Mouse (Mus musculus) embryo, embryonic 10.5 days (tissue): ENCODE data around the gene Csrnp3.

Experiments
- DNase-seq: peaks from one replicate; pipeline ENCODE4 v3.0.0-alpha.2; 2015; ENCODE audit warnings: low spot score

Gene Csrnp3

DNA sequence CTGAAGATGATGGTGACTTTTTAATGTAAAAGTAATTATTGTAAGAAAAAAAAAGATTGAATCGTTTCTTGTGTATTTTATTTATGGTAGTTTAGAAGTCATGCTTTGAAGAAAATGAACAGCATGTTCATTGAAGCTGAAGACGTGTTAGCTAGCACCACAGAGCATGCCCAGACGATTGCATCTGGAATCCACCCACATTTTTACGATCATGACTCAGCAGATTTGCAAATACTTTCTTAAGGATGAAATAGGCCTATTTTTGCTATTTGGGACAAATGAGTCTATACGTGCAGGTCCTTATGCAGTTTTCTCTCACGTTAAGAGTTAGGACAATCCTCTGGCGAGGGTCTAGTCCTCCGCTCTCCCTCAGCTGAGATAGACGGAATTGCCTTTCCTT, 177.9 kb downstream of the Csrnp3 start:
- DNase-seq: no peak

DNA sequence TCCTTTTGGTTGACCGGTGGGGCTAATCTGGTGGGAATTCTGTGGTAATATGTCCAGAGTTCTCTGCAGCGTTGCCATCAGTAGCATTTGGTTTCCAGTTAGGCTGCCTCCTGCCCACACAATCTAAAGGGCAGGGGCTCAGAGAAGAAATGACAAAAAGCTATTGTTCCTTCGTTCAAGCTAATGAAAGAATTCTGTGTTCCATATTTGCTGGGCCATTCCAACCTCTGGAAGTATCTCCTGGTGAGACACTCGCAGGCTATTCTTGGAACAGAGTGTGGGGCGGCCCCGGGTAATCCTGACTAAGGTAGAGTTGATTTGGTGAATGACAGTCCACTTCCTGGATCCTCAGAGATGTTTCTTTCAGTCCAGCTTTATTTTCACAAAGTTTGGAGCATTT, 179.3 kb downstream of the Csrnp3 start:
- no peak for DNase-seq

DNA sequence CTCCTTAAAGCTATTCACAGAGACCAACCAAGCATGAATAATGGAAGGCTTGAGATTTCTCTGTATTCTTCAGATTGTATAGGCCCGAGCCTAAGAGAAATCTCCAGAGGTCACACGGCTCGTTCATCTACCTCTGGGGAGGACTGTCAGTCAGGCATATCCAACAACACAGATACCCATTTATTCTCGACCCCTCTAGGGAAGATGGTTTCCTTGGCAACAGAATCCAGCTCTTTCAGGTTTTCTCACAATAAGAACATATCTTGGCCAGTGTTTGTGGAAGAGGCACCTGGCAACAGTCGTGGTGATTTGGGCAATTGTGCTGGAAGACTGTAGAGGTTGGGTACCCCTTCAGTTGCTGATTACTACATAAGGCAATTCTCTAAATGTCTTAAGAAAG, 183.2 kb downstream of the Csrnp3 start:
- DNase-seq: peak; percentile 85

DNA sequence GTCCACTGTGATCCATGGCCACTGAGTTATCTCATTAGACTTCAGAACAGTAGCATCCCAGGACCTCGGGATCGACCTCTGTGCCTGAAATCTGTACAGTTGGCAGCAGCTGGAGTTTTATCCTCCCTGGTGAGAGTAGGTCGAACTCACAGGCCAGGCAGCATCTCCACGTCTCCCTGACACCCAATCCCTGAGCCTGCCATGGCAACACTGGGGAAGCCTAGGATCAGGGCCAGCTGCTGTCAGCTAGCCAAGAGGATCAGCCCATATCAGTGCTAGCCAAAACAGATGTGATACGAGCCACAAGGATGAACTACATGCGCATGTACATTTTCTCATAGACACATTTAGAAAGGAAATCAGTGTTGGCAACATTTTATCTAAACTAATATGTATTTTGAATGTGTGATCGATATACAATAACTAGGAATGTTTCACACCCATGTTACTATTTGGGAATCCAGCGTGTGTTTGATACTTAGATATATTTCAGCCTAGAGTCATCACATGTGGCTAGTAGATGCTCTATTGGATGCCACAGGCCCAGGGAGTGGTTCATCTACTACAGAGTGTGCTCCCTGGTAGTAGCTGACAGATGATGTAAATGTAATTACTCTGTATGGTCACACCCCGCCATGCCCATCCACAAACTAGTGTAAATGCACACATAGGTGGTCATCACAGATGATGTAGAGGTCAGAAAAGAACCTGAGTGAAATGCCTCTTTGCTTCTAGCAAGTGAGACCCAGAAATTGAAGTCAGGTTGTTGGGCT, 189.5 kb downstream of the Csrnp3 start:
- no peak for DNase-seq

DNA sequence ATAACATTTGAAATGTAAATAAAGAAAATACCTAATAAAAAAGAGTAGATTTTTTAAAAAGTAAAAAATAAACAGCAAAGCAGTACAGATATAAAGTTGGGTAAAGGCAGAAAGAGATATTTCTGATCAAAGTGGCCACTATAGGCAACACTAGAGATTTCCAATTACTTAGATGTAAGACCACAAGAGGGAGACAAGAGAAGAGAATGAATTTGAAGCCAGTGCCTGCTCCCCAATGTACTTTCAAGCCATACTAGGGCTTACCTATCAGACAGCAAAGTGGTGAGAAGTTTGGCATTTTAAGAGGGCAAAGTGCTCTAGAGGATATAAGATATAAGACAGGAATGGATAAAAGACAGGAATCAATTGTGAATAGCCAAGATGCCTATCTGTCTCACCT, 195.0 kb downstream of the Csrnp3 start:
- DNase-seq: no peak

DNA sequence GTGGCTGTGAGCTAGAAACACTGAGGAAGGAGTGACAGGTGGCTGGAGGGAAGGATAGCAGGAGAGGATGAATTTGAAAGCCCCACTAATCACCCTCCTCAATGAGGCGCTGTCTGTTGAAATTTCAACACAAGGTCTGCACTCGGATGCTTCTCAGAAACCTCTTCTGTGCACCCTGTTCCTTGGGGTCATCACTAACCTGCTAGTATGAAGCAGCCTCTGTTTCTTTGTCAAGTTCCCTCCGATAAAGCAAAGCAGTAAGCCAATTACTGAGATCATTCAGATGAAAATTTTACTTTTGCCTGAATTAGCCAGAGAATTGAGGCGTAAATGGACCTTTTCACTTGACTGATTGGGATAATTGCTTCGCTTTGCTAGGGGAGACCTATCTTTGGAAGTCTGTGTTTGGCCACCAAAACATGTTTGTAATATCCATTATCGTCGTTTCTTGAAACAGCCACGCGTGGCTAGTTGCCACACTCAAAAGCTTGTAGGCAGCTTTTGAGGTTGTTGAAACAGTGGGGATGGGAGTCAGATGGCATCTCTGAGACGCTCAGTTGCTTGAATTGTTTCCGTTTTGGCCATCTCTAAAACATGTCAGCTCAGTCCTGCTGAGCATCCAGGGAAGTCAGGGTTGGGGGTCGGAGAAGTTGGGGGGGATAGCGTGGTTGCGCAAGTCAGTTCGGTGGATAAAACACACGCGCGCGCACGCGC, 195.8 kb downstream of the Csrnp3 start:
- DNase-seq: no peak

DNA sequence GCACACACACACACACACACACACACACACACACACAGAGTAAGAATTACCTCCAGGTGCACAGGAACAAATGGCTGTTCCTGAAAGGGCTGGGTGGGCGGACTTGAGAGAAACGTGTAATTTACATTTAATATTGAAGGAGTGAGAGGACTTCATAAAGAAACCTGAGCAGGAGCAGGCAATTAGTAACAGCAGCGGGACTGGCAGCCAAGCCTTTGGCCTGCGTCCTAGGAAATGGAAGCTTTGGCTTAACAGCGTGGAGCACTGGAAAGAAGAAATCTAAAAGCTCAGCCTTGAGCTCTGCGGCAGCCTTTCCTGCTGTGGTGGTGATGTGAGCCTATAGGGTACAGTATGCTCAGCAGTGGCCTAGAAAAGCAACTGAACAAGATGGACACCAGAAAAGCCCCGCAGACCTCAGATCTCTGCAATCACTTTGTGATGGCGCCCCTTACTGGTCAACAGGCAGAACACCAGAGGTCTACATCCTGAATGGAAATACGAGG, 196.4 kb downstream of the Csrnp3 start:
- peak; percentile 82 for DNase-seq

DNA sequence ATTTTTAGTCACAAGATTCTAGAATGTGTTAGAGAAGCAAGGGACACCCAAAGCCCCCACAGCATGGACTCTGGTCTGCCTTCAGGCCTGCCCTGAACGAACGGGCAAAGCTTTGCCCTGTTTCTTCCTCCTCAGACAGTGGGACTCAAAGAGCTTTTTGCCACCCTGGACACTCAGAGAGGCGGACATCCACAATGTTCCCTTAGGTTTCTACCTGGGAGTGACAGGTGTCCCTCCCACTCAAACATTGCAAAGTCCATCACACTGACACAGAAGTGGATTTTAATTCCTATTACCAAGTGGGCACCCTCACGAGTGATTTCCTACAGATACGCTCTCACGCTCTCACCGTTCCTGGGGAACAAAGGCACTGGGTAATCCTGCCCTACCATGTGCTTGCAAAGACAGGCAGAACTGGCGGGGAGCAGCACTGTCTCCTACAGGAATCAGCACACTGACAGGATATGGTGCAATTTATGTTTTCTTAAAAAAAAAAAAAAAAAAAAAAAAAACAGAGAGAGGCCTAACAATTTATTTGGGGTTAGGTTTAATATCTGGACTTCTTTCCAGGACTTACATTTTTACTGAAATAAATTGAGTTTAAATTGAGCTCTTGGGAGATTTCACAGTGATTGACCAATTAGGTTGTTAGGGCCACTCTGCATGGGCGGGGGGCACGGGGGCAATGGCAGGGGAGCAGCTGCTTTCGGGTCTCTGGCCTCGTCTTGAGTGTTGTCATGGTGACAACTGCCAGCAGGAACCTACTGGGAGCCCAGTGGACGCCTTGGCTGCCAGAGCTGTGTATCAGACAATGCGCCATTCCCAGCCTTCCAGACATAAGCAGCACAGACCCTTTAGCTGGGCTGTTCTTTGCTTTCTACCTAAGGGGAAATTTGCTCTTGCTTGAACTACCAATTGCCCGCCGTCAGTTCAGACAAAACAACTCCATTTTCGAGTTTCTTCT, 198.2 kb downstream of the Csrnp3 start:
- peak; percentile 75 for DNase-seq

DNA sequence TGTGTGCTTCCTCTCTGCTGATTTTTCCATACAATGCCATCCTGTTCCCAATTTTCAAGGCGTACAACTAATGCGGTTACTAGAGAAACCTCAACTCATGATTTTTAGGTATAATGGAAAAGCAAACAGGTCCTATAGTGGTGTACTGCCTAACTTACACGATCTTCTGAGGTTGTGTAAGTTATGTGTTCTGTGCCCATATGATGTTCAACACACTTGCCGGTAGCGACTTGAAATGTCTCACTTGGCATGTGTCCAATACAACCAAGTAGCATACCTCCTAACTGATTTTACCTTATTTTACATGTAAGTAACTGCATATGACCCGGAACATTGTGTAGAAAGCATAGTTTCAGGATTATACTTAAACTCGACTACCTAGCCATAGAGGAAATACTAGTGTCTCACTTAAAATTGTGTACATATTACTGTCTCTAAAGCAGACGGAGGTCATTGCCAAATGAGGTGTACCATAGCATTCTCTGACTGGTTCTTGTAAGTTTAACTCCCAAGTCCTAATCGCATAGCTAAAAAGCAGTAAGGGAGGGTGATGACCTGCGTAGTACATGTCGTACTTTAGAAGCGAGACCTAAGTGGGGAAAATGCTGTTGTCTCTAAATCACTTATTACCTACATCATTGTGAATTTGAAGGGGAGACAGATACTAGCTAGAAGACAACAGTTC, 199.0 kb downstream of the Csrnp3 start:
- DNase-seq: no peak

DNA sequence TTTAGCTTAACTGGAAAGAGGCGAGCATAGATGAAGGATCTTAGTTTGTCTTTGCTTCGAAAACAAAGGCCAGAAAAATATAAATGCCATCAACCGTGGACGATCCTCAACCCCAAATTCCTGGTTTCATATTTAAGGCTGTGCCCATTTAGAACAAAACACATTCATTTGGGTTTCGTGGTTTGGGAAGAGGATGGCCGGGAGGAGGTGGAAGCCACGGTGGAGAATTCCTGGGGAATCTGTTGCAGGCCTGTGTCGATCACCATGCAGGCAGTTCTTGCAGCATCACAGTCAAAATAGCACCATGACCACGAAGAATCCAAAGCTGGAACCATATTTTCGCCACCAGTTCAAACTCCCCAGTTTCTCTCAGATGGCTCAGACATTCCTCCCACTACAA, 217.7 kb downstream of the Csrnp3 start:
- DNase-seq: no peak

DNA sequence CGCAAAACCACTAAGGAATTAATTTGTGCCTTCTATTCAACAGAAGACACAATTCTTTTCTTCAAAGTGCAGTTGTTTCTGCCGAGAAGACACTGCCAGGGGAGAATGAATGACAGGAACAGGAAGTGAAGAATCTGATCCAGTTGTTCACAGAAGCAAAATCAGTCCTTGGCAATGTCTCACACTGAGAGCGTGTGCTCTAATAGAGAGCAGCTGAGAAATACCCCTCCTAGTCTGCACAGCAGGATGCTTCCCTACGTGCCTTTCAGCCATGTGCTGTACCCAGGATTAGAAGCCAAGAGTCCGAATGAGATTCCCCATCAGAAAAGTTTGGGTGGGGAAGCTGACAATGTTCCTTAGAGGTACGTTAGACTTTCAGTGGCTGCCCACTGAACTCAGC, 223.9 kb downstream of the Csrnp3 start:
- DNase-seq: peak; percentile 17

DNA sequence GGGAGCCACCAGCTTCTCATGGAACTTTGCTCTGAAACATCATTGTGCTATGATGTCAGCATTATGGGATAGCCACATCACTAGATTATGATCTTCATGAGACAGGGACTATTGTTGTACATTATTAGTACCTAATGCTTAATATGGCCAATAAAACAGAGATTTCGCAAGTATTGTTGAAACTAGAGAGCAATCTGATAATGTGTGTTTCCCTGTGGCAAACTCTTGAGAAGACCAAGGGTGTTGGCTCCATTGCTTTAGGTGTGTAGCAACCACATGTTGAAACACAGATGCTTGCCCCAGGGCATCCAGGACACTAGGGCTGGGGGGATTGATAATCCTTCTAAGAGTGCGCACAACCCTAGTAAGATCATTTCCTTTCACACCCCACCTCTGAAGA, 235.2 kb downstream of the Csrnp3 start:
- no peak for DNase-seq
